Mouse (Mus musculus) heart, embryonic 10.5 days (tissue): ENCODE results near the gene Plcd1. TPM values are rescaled to one million over a fixed set of nuclear protein-coding genes. Genes with fewer than 3 reads are reported as not detected.
A peak's percentile ranks its signal among the peaks of the same experiment; 100 is the strongest.

Experiments used
- DNase-seq: peaks from one replicate; pipeline ENCODE4 v3.0.0-alpha.2; 2017; ENCODE audit warnings: low spot score
- H3K27ac ChIP-seq: fragments of 300-500 bp; sonication (generic); 2 replicates; pipeline ENCODE4 v1.5.1; 2016; ENCODE audit warnings: mild to moderate bottlenecking
- H3K27me3 ChIP-seq: fragments of 300-500 bp; sonication (generic); 2 replicates; pipeline ENCODE4 v1.6.1; 2016; ENCODE audit warnings: mild to moderate bottlenecking; ENCODE audit not compliant: poor library complexity, insufficient read depth, severe bottlenecking
- H3K36me3 ChIP-seq: fragments of 300-500 bp; sonication (generic); 2 replicates; pipeline ENCODE4 v1.6.1; 2016; ENCODE audit warnings: mild to moderate bottlenecking, moderate library complexity
- H3K4me1 ChIP-seq: fragments of 300-500 bp; sonication (generic); 2 replicates; pipeline ENCODE4 v1.6.1; 2016; ENCODE audit warnings: mild to moderate bottlenecking
- H3K4me3 ChIP-seq: fragments of 300-500 bp; sonication (generic); 2 replicates; pipeline ENCODE4 v1.5.1; 2016; ENCODE audit warnings: mild to moderate bottlenecking, moderate library complexity
- H3K9me3 ChIP-seq: fragments of 300-500 bp; sonication (generic); 2 replicates; pipeline ENCODE4 v1.6.1; 2016; ENCODE audit warnings: mild to moderate bottlenecking, moderate library complexity
- WGBS: fragments of 180-500 bp; shearing (Covaris S2); methylation state at CpG from one replicate; pipeline ENCODE4 v1.1.7; 2016; 5-methylcytosine and 5-hydroxymethylcytosine counted together
- polyA plus RNA-seq: library from polyadenylated mRNA; unstranded; fragments of >200 nt; fragmentation: Nextera tagmentation; extraction: Ambion mirVana; gene quantifications from 2 replicates; pipeline ENCODE4 v1.2.1, GENCODE M21; 2016

Plcd1 gene
- polyA plus RNA-seq, 1 experiment from 2014 or later: 18.6 TPM

GRCm38 (mm10) chr9:119063036-119063644 lies 30.2 kb downstream of the Plcd1 start:
- WGBS: 21% methylated on average over 19 of the region's 19 CpGs
- H3K4me3 ChIP-seq: peak overlapping the region; percentile 19; the same call in 1 of the 2 replicates
- no peak for DNase-seq

GRCm38 (mm10) chr9:119060701-119061100 lies 32.6 kb downstream of the Plcd1 start:
- no peak for DNase-seq
- Histone ChIP-seq H3K4me3 (no peak overlapping the region), H3K27me3 (peaks cover 28% of the 10 kb centered on the region; the same call in 1 of the 2 replicates), H3K27ac (no peak overlapping the region), H3K4me1 (peaks cover 43% of the 10 kb centered on the region), H3K9me3 (no peaks in the 10 kb centered on the region), H3K36me3 (no peaks in the 10 kb centered on the region)
- WGBS: 86% methylated on average over 10 of the region's 10 CpGs

More at GRCm38 (mm10) chr9:119063036-119063644, 30.2 kb downstream of the Plcd1 start:
- Histone ChIP-seq H3K9me3 (no peaks in the 10 kb centered on the region), H3K4me1 (peaks cover 29% of the 10 kb centered on the region), H3K36me3 (no peaks in the 10 kb centered on the region), H3K27ac (no peak overlapping the region; the same call in 1 of the 2 replicates), H3K27me3 (peaks cover 40% of the 10 kb centered on the region; the same call in 1 of the 2 replicates)

- Histone ChIP-seq H3K27me3 (peaks cover 27% of the 10 kb centered on the region; the same call in 1 of the 2 replicates), H3K9me3 (no peaks in the 10 kb centered on the region), H3K4me3 (no peak overlapping the region), H3K36me3 (no peaks in the 10 kb centered on the region), H3K4me1 (peaks cover 47% of the 10 kb centered on the region), H3K27ac (peak overlapping the region; percentile 13; the same call in 1 of the 2 replicates)
- no peak for DNase-seq
- 69% methylated on average over 7 of the region's 7 CpGs for WGBS
Measured at GRCm38 (mm10) chr9:119058245-119058644, 35.1 kb downstream of the Plcd1 start.

- Histone ChIP-seq H3K27ac (no peak overlapping the region), H3K36me3 (no peaks in the 10 kb centered on the region), H3K27me3 (peaks cover 19% of the 10 kb centered on the region; the same call in 1 of the 2 replicates), H3K4me3 (no peak overlapping the region), H3K9me3 (no peaks in the 10 kb centered on the region), H3K4me1 (peaks cover 54% of the 10 kb centered on the region)
- DNase-seq: no peak
- 82% methylated on average over 4 of the region's 4 CpGs for WGBS
Measured at GRCm38 (mm10) chr9:119055336-119055735, 38.0 kb downstream of the Plcd1 start.

GRCm38 (mm10) chr9:119053964-119054576 lies 39.2 kb downstream of the Plcd1 start:
- Histone ChIP-seq H3K4me3 (no peak overlapping the region), H3K36me3 (no peaks in the 10 kb centered on the region), H3K4me1 (peaks cover 54% of the 10 kb centered on the region), H3K27ac (no peak overlapping the region), H3K27me3 (peaks cover 16% of the 10 kb centered on the region; the same call in 1 of the 2 replicates), H3K9me3 (no peaks in the 10 kb centered on the region)
- DNase-seq: no peak
- WGBS: 66% methylated on average over 9 of the region's 9 CpGs

GRCm38 (mm10) chr9:119052154-119052944 lies 41.0 kb downstream of the Plcd1 start, which contains the start of gene Vill:
Gene Vill, plus strand, starts transcription at chr9:119052778.
- Histone ChIP-seq H3K9me3 (no peaks in the 10 kb centered on the region), H3K27ac (peak within 1 kb of the TSS; percentile 86), H3K36me3 (no peaks in the 10 kb centered on the region), H3K27me3 (peaks cover 16% of the 10 kb centered on the region; the same call in 1 of the 2 replicates), H3K4me3 (peak within 1 kb of the TSS; percentile 61), H3K4me1 (peaks cover 58% of the 10 kb centered on the region)
- 10% methylated on average over 22 of the region's 22 CpGs for WGBS
- DNase-seq: no peak

- no peak overlapping the region for H3K4me3 ChIP-seq
- peaks cover 59% of the 10 kb centered on the region for H3K4me1 ChIP-seq
- peaks cover 16% of the 10 kb centered on the region; the same call in 1 of the 2 replicates for H3K27me3 ChIP-seq
- no peaks in the 10 kb centered on the region for H3K36me3 ChIP-seq
- H3K27ac ChIP-seq: no peak overlapping the region; the same call in 1 of the 2 replicates
- DNase-seq: no peak
- no peaks in the 10 kb centered on the region for H3K9me3 ChIP-seq
- WGBS: 57% methylated on average over 2 of the region's 2 CpGs
Measured at GRCm38 (mm10) chr9:119051158-119051557, 42.1 kb downstream of the Plcd1 start.

- no peaks in the 10 kb centered on the region for H3K36me3 ChIP-seq
- H3K27me3 ChIP-seq: peaks cover 7% of the 10 kb centered on the region; the same call in 1 of the 2 replicates
- peaks cover 51% of the 10 kb centered on the region for H3K4me1 ChIP-seq
- H3K4me3 ChIP-seq: no peak overlapping the region
- no peaks in the 10 kb centered on the region for H3K9me3 ChIP-seq
- no peak overlapping the region for H3K27ac ChIP-seq
- 73% methylated on average over 11 of the region's 11 CpGs for WGBS
- DNase-seq: no peak
Measured at GRCm38 (mm10) chr9:119048182-119048903, 45.0 kb downstream of the Plcd1 start.

- peaks cover 55% of the 10 kb centered on the region for H3K36me3 ChIP-seq
- no peaks in the 10 kb centered on the region for H3K9me3 ChIP-seq
- no peak overlapping the region for H3K4me3 ChIP-seq
- DNase-seq: no peak
- H3K27ac ChIP-seq: no peak overlapping the region
- no peaks in the 10 kb centered on the region for H3K27me3 ChIP-seq
- 89% methylated on average over 15 of the region's 15 CpGs for WGBS
- peaks cover 19% of the 10 kb centered on the region for H3K4me1 ChIP-seq
Measured at GRCm38 (mm10) chr9:119040101-119040775, 53.1 kb downstream of the Plcd1 start.

GRCm38 (mm10) chr9:119038574-119038973 lies 54.7 kb downstream of the Plcd1 start:
- Histone ChIP-seq H3K36me3 (peaks cover 68% of the 10 kb centered on the region), H3K27me3 (no peaks in the 10 kb centered on the region), H3K4me3 (no peak overlapping the region), H3K9me3 (no peaks in the 10 kb centered on the region), H3K27ac (no peak overlapping the region), H3K4me1 (peaks cover 12% of the 10 kb centered on the region)
- DNase-seq: no peak
- WGBS: 69% methylated on average over 3 of the region's 3 CpGs

- H3K4me3 ChIP-seq: no peak overlapping the region
- no peaks in the 10 kb centered on the region for H3K27me3 ChIP-seq
- DNase-seq: no peak
- no peak overlapping the region for H3K27ac ChIP-seq
- H3K9me3 ChIP-seq: no peaks in the 10 kb centered on the region
- H3K36me3 ChIP-seq: peaks cover 75% of the 10 kb centered on the region
- H3K4me1 ChIP-seq: peaks cover 23% of the 10 kb centered on the region
- 65% methylated on average over 15 of the region's 15 CpGs for WGBS
Measured at GRCm38 (mm10) chr9:119037076-119037730, 56.1 kb downstream of the Plcd1 start.
